Mouse (Mus musculus): ENCODE measurements at regions not wholly inside any gene's neighbourhood (a gene's known extent, or its start where the extent isn't known, plus 50 kb on each side); places are given as distances from the start of the nearest gene placed in this dataset.

- no peak for TF ChIP-seq POLR2A (IDR thresholded peaks at IDR 0.05; ENCODE audit: control insufficient read depth, low read depth, low read length)
- no peak for TF ChIP-seq CTCF (IDR thresholded peaks at IDR 0.05; ENCODE audit: control insufficient read depth, insufficient read depth, insufficient replicate concordance, low read depth, low read length)
These were observed 291.4 kb downstream of the Gsdmc2 start for GRCm38 (mm10) chr15:63553597-63553996.

Measured in testis, adult 2 months (tissue).